Mouse (Mus musculus): Measurements from ENCODE around the gene Fchsd2. TPM values are rescaled to one million over a fixed set of nuclear protein-coding genes. Genes with fewer than 3 reads are reported as not detected.
A peak's percentile ranks its signal among the peaks of the same experiment; 100 is the strongest.

The Fchsd2 gene
- polyA plus RNA-seq, 1 experiment from 2014 or later, result 36.8 TPM

DNA sequence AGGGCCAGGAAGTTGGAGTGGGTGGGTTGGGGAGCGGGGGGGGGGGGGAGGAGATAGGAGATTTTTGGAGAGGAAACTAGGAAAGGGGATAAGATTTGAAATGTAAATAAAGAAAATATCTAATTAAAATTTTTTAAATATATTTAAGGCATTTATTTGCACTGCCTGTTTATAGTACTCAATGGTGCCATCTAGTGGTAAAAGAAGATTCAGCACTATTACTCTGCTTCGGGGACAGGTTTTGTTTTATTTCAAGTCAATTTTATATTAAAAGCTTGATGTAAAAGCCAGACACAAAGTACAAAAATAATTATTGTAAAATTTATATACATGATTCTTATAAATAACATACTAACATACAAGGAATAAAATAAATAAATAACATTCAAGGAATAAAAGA, 138.8 kb downstream of the Fchsd2 start:
- 50% methylated on average over 1 of the region's 2 CpGs for WGBS
- ATAC-seq (ENCODE audit: low read depth), result no peak

DNA sequence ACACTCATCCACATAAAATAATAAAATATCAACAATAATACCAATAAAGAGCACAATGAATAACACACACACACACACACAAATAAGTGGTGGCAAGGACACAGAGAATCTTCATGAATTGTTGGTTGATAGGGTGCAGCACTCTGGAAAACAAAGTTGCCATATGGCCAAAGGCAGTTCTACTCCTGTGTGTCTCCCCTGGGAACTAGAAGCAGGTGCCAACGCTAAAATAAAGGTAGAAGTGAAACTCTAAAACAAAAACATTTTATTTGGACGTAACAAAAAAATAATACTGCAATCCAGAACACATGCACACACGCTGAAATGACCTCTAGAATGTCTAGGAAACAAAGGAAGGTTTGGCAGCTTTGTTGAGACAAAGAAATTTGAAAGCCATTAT, 140.1 kb downstream of the Fchsd2 start:
- peaks cover 22% of the 10 kb centered on the region for H3K4me1 ChIP-seq (replicated peaks)
- no peak overlapping the region for H3K4me3 ChIP-seq
- H3K4me2 ChIP-seq, result no peak overlapping the region
- no peaks in the 10 kb centered on the region for H3K27me3 ChIP-seq
- no peak overlapping the region for H3K27ac ChIP-seq (replicated peaks)
- 50% methylated on average over 3 of the region's 3 CpGs for WGBS
- peaks cover 4% of the 10 kb centered on the region; the same call in 1 of the 2 replicates for H3K36me3 ChIP-seq
- no peak for ATAC-seq (ENCODE audit: low read depth)
- H3K9me3 ChIP-seq, result no peaks in the 10 kb centered on the region
- no peak overlapping the region for H3K9ac ChIP-seq

More for the DNA sequence above, 138.8 kb downstream of the Fchsd2 start:
- Histone ChIP-seq H3K36me3 (peaks cover 4% of the 10 kb centered on the region; the same call in 1 of the 2 replicates), H3K4me2 (no peak overlapping the region), H3K27ac (replicated peaks) (no peak overlapping the region), H3K9ac (no peak overlapping the region), H3K4me3 (no peak overlapping the region), H3K9me3 (no peaks in the 10 kb centered on the region), H3K4me1 (replicated peaks) (peaks cover 13% of the 10 kb centered on the region), H3K27me3 (no peaks in the 10 kb centered on the region)

DNA sequence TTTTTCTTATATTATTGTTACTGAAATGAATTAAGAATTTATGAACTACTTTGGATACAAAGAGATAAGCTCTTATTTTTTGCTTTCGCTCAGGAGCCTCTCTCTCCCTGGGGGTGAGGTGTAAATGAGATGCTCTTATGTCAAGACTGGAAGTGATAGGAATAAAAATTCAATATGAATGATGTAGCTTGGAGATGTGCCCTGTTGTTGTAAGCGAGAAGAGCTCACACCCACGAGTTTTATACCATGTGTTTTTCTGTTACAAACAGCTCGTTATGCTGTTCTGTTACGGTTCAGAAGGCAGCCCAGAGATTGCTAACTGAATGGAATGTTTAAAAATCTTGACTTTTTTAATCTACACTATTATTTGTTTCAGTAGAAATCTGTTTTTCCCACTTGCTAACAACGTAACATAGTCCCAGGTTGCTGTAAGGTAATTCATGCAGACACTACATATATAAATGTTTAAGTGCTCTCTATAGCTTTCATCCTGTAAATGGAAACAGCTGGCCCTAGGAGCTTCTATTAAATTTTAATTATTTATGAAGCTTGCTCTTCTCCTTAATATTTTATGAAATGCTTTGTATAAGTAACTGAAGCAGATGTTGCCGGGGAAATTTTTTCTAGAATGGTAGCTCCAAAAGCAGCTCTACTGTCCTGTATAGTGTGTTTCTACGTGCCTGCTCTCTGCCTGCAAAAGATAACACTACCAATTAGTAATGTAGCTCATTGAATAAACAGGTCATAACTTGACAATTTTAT, 144.2 kb downstream of the Fchsd2 start:
- Histone ChIP-seq H3K4me3 (no peak overlapping the region), H3K36me3 (peaks cover 9% of the 10 kb centered on the region; the same call in 1 of the 2 replicates), H3K27me3 (no peaks in the 10 kb centered on the region), H3K27ac (replicated peaks) (peak overlapping the region; percentile 77), H3K4me1 (replicated peaks) (peaks cover 28% of the 10 kb centered on the region), H3K9ac (no peak overlapping the region), H3K9me3 (no peaks in the 10 kb centered on the region), H3K4me2 (peak overlapping the region; percentile 13; the same call in 1 of the 2 replicates)
- 50% methylated on average over 8 of the region's 8 CpGs for WGBS
- peak; percentile 87 for ATAC-seq (ENCODE audit: low read depth)

DNA sequence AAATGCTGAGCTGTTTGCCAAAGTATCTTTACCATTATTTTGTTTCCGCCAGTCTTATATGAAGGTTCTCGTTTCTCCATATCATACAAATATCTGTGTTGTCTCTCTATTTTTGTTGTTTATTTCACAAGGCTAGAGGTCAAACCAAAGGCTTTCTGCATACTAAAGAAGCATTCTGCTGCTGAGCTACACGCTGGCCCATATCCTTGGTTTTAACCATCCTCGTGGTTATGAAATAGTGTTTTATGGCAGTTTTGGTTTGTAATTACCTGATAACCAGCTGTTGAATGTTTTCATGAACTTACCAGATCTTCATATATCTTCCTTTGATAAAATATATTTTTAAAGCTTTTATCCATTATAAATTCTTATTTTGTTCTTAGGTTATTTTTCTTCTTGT, 156.1 kb downstream of the Fchsd2 start:
- Histone ChIP-seq H3K4me1 (replicated peaks) (no peaks in the 10 kb centered on the region), H3K36me3 (peaks cover 38% of the 10 kb centered on the region), H3K27ac (replicated peaks) (no peak overlapping the region), H3K9me3 (no peaks in the 10 kb centered on the region), H3K9ac (no peak overlapping the region), H3K27me3 (no peaks in the 10 kb centered on the region), H3K4me2 (no peak overlapping the region), H3K4me3 (no peak overlapping the region)
- WGBS, result 90% methylated on average over 4 of the region's 4 CpGs
- ATAC-seq (ENCODE audit: low read depth), result no peak

DNA sequence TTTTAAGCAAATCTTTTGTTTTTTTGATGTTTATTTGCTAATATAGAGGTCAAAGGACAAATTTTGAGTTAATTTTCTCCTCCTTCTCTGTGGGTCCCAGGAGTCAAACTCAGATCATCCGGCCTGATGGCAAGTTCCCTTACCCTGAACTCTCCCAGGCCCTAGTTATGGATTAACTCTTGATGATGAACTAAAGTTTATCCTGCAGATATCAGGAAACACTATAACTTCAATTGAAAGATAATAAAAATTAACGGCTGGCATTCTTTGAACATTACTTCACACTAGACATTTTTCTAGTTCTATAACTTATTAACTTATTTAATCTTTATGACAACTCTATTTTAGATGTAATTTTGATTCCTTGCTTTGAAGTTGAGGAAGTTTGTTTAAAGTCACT, 156.5 kb downstream of the Fchsd2 start:
- Histone ChIP-seq H3K36me3 (peaks cover 37% of the 10 kb centered on the region), H3K4me2 (no peak overlapping the region), H3K27me3 (no peaks in the 10 kb centered on the region), H3K9me3 (no peaks in the 10 kb centered on the region), H3K27ac (replicated peaks) (no peak overlapping the region), H3K9ac (no peak overlapping the region), H3K4me3 (no peak overlapping the region), H3K4me1 (replicated peaks) (no peaks in the 10 kb centered on the region)
- WGBS, result 80% methylated on average over 2 of the region's 2 CpGs
- no peak for ATAC-seq (ENCODE audit: low read depth)

DNA sequence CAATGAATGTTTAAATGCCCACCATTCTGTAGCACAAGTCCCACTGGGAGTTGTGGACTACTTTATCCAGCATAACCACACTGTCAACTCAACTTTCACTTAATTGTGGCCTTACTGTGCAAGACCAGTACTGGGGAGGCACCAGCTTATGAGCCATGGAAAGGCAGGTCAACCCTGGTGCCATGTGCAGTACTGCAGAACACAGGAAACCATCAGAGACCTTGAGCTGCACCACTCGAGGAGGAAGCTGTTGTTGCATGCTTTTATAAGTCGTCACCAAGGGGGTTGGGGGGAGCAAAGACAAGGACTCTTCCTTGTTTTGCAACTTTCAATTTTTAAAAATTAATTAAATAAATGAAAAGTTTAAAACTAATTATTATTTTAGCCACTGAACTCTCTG, 160.4 kb downstream of the Fchsd2 start:
- H3K27me3 ChIP-seq, result no peaks in the 10 kb centered on the region
- no peaks in the 10 kb centered on the region for H3K4me1 ChIP-seq (replicated peaks)
- H3K27ac ChIP-seq (replicated peaks), result no peak overlapping the region
- H3K9ac ChIP-seq, result no peak overlapping the region
- no peak for ATAC-seq (ENCODE audit: low read depth)
- H3K9me3 ChIP-seq, result no peaks in the 10 kb centered on the region
- H3K4me2 ChIP-seq, result no peak overlapping the region
- H3K36me3 ChIP-seq, result peaks cover 42% of the 10 kb centered on the region
- H3K4me3 ChIP-seq, result no peak overlapping the region
- 77% methylated on average over 2 of the region's 2 CpGs for WGBS

DNA sequence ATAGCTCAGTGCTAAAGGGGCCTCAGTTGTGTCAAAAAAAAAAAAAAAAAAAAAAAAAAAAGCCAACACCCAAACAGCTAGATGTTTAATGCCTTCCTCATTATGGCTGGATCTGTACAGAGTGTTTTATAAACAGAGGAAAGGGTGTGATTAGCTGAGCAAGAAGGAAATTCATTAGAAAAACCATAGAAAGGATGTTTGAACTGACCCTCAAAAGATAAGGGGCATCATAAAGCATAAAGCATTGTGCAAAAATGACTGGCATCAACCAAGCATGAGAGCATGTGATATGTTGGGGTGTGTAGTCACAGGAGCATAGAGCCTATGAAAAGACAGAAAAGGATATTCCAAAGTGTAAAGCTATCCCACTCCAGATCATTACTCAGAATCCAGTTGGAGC, 165.8 kb downstream of the Fchsd2 start:
- peaks cover 53% of the 10 kb centered on the region for H3K36me3 ChIP-seq
- no peak overlapping the region for H3K4me2 ChIP-seq
- no peak overlapping the region for H3K27ac ChIP-seq (replicated peaks)
- H3K9ac ChIP-seq, result no peak overlapping the region
- H3K4me3 ChIP-seq, result no peak overlapping the region
- H3K27me3 ChIP-seq, result no peaks in the 10 kb centered on the region
- ATAC-seq (ENCODE audit: low read depth), result no peak
- H3K9me3 ChIP-seq, result no peaks in the 10 kb centered on the region
- H3K4me1 ChIP-seq (replicated peaks), result no peaks in the 10 kb centered on the region

DNA sequence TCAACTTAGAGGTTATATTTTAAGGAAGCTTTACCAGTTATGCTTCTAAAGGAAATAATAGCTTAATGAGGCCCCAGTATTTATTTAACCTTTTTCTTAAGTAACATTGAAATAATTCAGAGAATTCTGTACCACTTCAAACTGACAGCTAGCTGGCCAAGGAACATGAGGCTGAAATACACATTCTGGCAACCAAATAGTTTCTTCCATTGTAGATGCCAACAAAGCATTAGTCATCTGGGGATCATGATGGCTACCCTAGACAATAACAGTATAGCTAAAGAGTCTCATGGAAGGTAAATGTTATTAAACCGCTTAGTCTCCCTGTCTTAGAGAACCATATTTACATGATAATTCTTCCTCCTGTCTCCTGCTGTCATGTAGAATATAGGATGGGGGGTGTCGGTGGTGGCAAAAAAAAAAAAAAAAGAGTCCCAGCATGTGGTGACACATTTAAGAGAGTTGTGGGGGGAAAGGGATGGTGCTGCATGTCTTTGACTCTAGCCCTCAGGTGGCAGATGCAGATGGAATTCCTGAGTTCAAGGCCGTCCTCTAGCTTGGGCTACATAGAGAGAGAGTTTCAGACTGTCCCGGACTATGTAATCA, 169.4 kb downstream of the Fchsd2 start:
- Histone ChIP-seq H3K4me2 (no peak overlapping the region), H3K9ac (no peak overlapping the region), H3K9me3 (no peaks in the 10 kb centered on the region), H3K4me3 (no peak overlapping the region), H3K4me1 (replicated peaks) (no peaks in the 10 kb centered on the region), H3K27ac (replicated peaks) (no peak overlapping the region), H3K27me3 (no peaks in the 10 kb centered on the region), H3K36me3 (peaks cover 36% of the 10 kb centered on the region)
- ATAC-seq (ENCODE audit: low read depth), result no peak
- 71% methylated on average over 4 of the region's 4 CpGs for WGBS

DNA sequence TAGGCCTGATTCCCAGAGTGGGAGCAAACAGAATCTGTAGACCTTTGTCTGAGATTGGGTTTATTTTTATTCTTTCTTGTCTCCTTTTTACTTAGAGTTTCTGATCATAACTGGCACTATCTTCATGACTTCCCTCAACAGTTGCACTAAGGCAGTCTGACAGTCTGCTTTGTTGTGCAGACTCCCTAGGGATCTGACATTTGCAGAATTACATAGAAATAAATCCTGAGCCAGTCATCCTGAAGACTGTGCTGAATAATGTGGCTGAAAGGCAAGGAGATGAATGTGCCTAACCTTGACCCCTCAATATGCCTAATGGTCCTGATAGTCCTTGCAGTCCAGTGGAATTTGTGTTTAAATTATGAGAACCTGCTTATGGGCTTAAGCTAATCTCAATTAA, 170.8 kb downstream of the Fchsd2 start:
- H3K4me1 ChIP-seq (replicated peaks), result no peaks in the 10 kb centered on the region
- H3K9ac ChIP-seq, result no peak overlapping the region
- H3K27ac ChIP-seq (replicated peaks), result no peak overlapping the region
- H3K36me3 ChIP-seq, result peaks cover 36% of the 10 kb centered on the region
- no peaks in the 10 kb centered on the region for H3K27me3 ChIP-seq
- H3K4me3 ChIP-seq, result no peak overlapping the region
- no peak overlapping the region for H3K4me2 ChIP-seq
- no peaks in the 10 kb centered on the region for H3K9me3 ChIP-seq
- ATAC-seq (ENCODE audit: low read depth), result no peak

DNA sequence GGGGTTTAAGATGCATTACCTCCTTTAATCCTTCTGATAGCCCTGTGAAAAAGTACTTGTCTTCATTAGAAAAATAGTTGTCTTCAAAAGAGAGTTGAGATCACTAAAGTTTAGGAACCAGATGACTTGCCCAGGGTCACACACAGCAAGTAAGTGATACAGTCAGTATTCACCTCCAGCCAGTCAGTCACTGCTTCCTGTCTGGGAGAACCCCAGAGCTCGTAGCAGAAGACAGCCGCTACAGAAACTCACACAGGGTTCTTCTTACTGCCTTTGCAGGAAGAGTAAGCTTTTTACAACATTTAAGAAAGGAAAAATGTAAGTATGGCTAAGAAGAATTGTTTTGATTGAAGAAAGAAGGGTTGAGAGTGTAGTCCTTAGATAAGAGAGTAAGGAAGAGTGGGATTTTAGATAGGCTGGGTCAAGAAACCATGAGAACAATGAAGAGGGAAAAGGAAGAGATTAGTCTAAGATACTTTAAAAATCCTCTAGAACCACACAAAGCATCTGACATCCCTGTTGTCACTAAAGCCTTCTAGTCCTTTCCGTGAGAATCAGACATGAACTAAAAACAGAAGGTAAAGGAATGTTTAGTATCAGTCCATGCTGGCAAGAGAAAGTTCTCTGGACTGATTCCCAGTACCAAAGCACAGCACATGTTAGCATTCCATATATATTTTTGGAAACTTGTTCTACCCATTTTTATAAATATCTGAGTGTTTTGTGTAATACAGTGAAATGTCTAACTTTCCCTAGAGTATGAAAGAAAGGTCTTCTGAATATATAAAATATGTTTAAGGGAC, 175.0 kb downstream of the Fchsd2 start:
- 87% methylated on average over 3 of the region's 3 CpGs for WGBS
- H3K27ac ChIP-seq (replicated peaks), result no peak overlapping the region

DNA sequence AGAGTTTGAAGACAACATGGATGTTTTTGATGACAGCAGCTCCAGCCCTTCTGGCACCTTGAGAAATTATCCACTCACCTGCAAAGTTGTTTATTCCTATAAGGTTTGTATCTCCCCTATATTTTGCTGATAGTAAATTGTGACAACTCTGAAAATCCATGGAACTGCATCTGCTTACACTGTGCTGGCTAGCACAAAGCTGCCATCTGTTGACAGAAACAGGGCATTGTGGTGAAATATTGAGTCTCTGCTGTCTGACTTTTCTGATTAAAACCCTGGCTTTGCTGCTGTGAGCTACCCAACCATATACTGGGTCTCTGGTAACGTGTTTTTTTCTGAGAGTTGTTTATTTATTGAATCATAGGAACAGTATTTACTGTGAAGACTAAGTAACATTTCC, 178.9 kb downstream of the Fchsd2 start:
- H3K9me3 ChIP-seq, result no peaks in the 10 kb centered on the region
- 88% methylated on average over 1 of the region's 1 CpGs for WGBS
- H3K9ac ChIP-seq, result no peak overlapping the region
- H3K27me3 ChIP-seq, result no peaks in the 10 kb centered on the region
- no peak overlapping the region for H3K27ac ChIP-seq (replicated peaks)
- no peaks in the 10 kb centered on the region for H3K4me1 ChIP-seq (replicated peaks)
- peaks cover 39% of the 10 kb centered on the region for H3K36me3 ChIP-seq
- H3K4me3 ChIP-seq, result no peak overlapping the region
- no peak overlapping the region for H3K4me2 ChIP-seq
- ATAC-seq (ENCODE audit: low read depth), result no peak

More for the DNA sequence above, 175.0 kb downstream of the Fchsd2 start:
- ATAC-seq (ENCODE audit: low read depth), result no peak
- no peaks in the 10 kb centered on the region for H3K27me3 ChIP-seq
- H3K4me1 ChIP-seq (replicated peaks), result no peaks in the 10 kb centered on the region
- peaks cover 16% of the 10 kb centered on the region for H3K36me3 ChIP-seq
- no peak overlapping the region for H3K9ac ChIP-seq
- H3K9me3 ChIP-seq, result no peaks in the 10 kb centered on the region
- no peak overlapping the region for H3K4me2 ChIP-seq
- no peak overlapping the region for H3K4me3 ChIP-seq

DNA sequence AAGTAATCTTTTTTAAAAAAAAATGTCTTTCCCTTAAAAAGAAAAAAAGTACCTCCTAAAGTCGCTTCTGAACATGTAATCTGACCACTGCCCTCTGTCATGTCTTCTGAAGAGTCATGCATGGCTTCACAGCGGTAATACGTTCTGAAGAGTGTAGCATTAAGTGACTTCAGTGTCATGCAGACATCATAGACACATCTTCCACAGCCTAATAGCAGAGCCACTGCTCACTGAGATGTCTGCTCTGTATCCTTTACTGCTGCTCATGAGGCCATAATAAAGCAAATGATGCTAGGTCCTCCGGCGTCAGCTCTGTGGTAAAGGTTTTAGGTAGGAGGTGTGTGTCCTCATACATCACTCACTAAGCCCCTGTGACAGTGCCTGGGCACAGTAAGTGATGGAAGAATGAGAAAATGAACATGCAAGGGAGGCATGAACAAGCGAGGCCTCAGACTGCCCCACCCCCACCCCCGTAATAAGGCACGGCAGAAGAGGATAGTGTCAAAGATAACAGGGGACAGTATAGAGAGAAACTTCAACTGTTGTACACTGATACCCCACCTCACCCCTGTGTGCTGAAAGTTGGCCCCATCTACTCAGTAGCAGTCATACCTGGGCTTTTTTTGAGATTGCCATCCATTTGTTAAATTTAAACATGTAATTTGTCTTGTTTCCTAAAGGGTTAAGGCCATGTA, 179.9 kb downstream of the Fchsd2 start:
- Histone ChIP-seq H3K36me3 (peaks cover 48% of the 10 kb centered on the region), H3K9me3 (no peaks in the 10 kb centered on the region), H3K27ac (replicated peaks) (no peak overlapping the region), H3K4me2 (no peak overlapping the region), H3K9ac (no peak overlapping the region), H3K4me3 (no peak overlapping the region), H3K27me3 (no peaks in the 10 kb centered on the region), H3K4me1 (replicated peaks) (no peaks in the 10 kb centered on the region)
- WGBS, result 91% methylated on average over 8 of the region's 8 CpGs
- no peak for ATAC-seq (ENCODE audit: low read depth)

All from neural tube, embryonic 13.5 days (tissue).